27 mouse cellular contexts compared by ENCODE assay signal in the genomic region with DNA sequence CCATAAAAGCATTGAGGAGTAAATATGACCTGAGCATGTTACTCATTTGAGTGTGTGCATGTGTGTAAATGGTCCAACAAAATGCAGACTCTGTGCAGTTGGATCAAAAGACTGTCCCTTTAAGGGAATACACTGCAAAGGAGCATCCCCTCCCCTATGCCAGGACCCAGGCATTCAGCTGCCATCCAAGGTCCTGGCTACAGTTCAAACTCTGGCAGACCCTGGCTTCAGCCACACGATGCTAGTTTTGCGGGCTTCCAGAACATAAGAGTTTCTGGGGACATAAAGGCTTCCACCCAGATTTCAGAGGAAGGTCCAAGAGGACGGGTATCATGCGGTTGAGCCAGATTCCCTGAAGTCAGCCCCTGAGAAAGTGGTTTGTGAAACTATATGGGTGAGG.
"Had no signal": no experiment of that assay in that cellular context is flagged by ENCODE, and none has a peak within 500 bp of the region (broad histone marks: within the 10 kb centered on the region; RNA-seq: fewer than 3 reads in every experiment).

No protein-coding gene starts in this region.

- H3K36me3 ChIP-seq: heart, embryonic 15.5 days; hindbrain, embryonic 13.5 days; hindbrain, embryonic 15.5 days; intestine, embryonic 15.5 days; limb, embryonic 10.5 days; limb, embryonic 12.5 days; liver, embryonic 13.5 days; liver, embryonic 15.5 days had no signal

- H3K27ac ChIP-seq: gastrocnemius, adult 2 months; heart, embryonic 13.5 days; heart, embryonic 15.5 days; hindbrain, embryonic 13.5 days; hindbrain, embryonic 15.5 days; intestine, embryonic 15.5 days; layer of hippocampus, adult 2 months; left cerebral cortex, adult 2 months; limb, embryonic 10.5 days; limb, embryonic 12.5 days; liver, embryonic 13.5 days; liver, embryonic 15.5 days had no signal

- H3K27me3 ChIP-seq: heart, embryonic 13.5 days; heart, embryonic 15.5 days; hindbrain, embryonic 13.5 days; hindbrain, embryonic 15.5 days; intestine, embryonic 15.5 days; limb, embryonic 12.5 days; liver, embryonic 13.5 days; liver, embryonic 15.5 days had no signal

- H3K4me3 ChIP-seq: gastrocnemius, adult 2 months; heart, embryonic 13.5 days; heart, embryonic 15.5 days; hindbrain, embryonic 13.5 days; hindbrain, embryonic 15.5 days; intestine, embryonic 15.5 days; layer of hippocampus, adult 2 months; left cerebral cortex, adult 2 months; limb, embryonic 10.5 days; limb, embryonic 12.5 days; liver, embryonic 13.5 days; liver, embryonic 15.5 days had no signal

- ATAC-seq: inflammation-experienced regulatory T-cells, adult 6 months; intestine, embryonic 15.5 days; intestine, postnatal 0 days had no signal

- H3K4me1 ChIP-seq: intestine, embryonic 15.5 days; liver, embryonic 15.5 days had no signal

- H3K4me2 ChIP-seq: heart, embryonic 11.5 days; heart, embryonic 13.5 days; heart, embryonic 15.5 days; hindbrain, embryonic 13.5 days; hindbrain, embryonic 15.5 days; intestine, embryonic 15.5 days; limb, embryonic 12.5 days; liver, embryonic 11.5 days; liver, embryonic 13.5 days; liver, embryonic 15.5 days had no signal

- DNase-seq: gastrocnemius, adult 2 months; gastrocnemius, postnatal 10 days; gastrocnemius, postnatal 25 days; heart, adult 18-20 months; heart, postnatal 10 days; heart, postnatal 4 days; kidney, adult 18-20 months; kidney, adult 8-10 months; kidney, postnatal 10 days; kidney, postnatal 25 days; kidney, postnatal 4 days; liver; liver, embryonic 13.5 days had no signal

- H3K9me3 ChIP-seq: heart, embryonic 13.5 days; heart, embryonic 15.5 days; hindbrain, embryonic 13.5 days; hindbrain, embryonic 15.5 days; intestine, embryonic 15.5 days; limb, embryonic 10.5 days; limb, embryonic 12.5 days; liver, embryonic 13.5 days; liver, embryonic 15.5 days had no signal

- H3K9ac ChIP-seq: heart, embryonic 13.5 days; heart, embryonic 15.5 days; hindbrain, embryonic 13.5 days; hindbrain, embryonic 15.5 days; intestine, embryonic 15.5 days; limb, embryonic 12.5 days; liver, embryonic 13.5 days; liver, embryonic 15.5 days had no signal
